Mouse (Mus musculus) midbrain, postnatal 0 days (tissue): ENCODE measurements at regions not wholly inside any gene's neighbourhood (a gene's known extent, or its start where the extent isn't known, plus 50 kb on each side); places are given as distances from the start of the nearest gene placed in this dataset.
A peak's percentile ranks its signal among the peaks of the same experiment; 100 is the strongest.
"Not testable (repeated sequence)": the region's sequence is repeated elsewhere in the genome, so short reads cannot be mapped to it uniquely, and the experiment has no call there.

ENCODE experiments used
- ATAC-seq: fragments of 200-750 bp; cut with Nextera tagmentation; 2 replicates; pipeline ENCODE4 v1.8.0; 2017; ENCODE audit warnings: moderate number of reproducible peaks, mild to moderate bottlenecking, moderate TSS enrichment, moderate library complexity; ENCODE audit not compliant: low FRiP score
- DNase-seq: peaks from one replicate; pipeline ENCODE4 v3.0.0-alpha.2; 2015; ENCODE audit warnings: low spot score
- H3K27ac ChIP-seq: fragments of 300-500 bp; sonication (generic); 2 replicates; pipeline ENCODE4 v1.5.1; 2014; ENCODE audit warnings: low read depth, mild to moderate bottlenecking, low read length, mixed read lengths
- H3K27me3 ChIP-seq: fragments of 300-500 bp; sonication (generic); 2 replicates; pipeline ENCODE4 v1.6.1; 2014; ENCODE audit warnings: low read length, control low read depth, mixed read lengths; ENCODE audit not compliant: insufficient read depth
- H3K36me3 ChIP-seq: fragments of 300-500 bp; sonication (generic); 2 replicates; pipeline ENCODE4 v1.6.1; 2014; ENCODE audit warnings: low read length, control low read depth, mixed read lengths; ENCODE audit not compliant: insufficient read depth
- H3K4me1 ChIP-seq: fragments of 300-500 bp; sonication (generic); 2 replicates; pipeline ENCODE4 v1.6.1; 2014; ENCODE audit warnings: mild to moderate bottlenecking, control low read depth, antibody characterized with exemption, low read length, mixed read lengths; ENCODE audit not compliant: insufficient read depth
- H3K4me2 ChIP-seq: fragments of 300-500 bp; sonication (generic); 2 replicates; pipeline ENCODE4 v1.6.1; 2014; ENCODE audit warnings: low read depth, mild to moderate bottlenecking, low read length, mixed read lengths; ENCODE audit not compliant: poor library complexity, severe bottlenecking
- H3K4me3 ChIP-seq: fragments of 300-500 bp; sonication (generic); 2 replicates; pipeline ENCODE4 v1.5.1; 2014; ENCODE audit warnings: low read depth, mild to moderate bottlenecking, low read length, moderate library complexity
- H3K9ac ChIP-seq: fragments of 300-500 bp; sonication (generic); replicated peaks from 2 replicates; pipeline ENCODE4 v1.6.1; 2014; ENCODE audit warnings: mild to moderate bottlenecking, low read length, moderate library complexity, mixed read lengths; ENCODE audit not compliant: poor library complexity, severe bottlenecking
- H3K9me3 ChIP-seq: fragments of 300-500 bp; sonication (generic); 2 replicates; pipeline ENCODE4 v1.6.1; 2016; ENCODE audit warnings: low read length, control low read depth
- CTCF ChIP-seq: IDR thresholded peaks from 2 replicates; pipeline ENCODE4 v1.5.1; 2016; ENCODE audit warnings: antibody characterized with exemption, mild to moderate bottlenecking
- WGBS: fragments of 180-500 bp; shearing (Covaris S2); extraction: QIAGEN DNeasy Blood & Tissue Kit; methylation state at CpG from one replicate; pipeline ENCODE4 v1.1.7; 2014; 5-methylcytosine and 5-hydroxymethylcytosine counted together

DNA sequence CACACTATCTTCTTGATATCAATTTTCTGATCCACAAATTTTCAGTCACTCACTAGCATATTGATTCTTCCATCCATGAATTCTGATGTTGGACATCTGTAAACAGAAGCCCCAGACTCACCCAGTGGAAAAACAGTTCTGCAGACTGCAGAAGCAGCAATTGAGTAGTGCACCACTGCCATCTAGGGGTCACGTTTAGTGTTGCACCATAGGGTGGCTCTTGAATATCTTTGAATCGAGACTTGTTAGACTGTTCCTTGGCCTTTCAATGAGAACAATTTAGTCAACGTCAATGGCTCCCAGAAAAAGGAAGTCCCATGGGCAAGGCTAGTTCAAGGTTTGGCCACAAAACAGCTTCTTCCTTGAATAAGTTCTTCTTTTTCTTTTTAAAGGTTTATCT is 828.1 kb downstream of the Gm10330 start:
- not testable (repeated sequence) for DNase-seq, H3K9ac ChIP-seq, H3K27ac ChIP-seq, H3K4me1 ChIP-seq, H3K4me2 ChIP-seq, H3K4me3 ChIP-seq, H3K36me3 ChIP-seq, ATAC-seq, H3K9me3 ChIP-seq, H3K27me3 ChIP-seq
- 54% methylated on average over 3 of the region's 3 CpGs for WGBS
- TF ChIP-seq CTCF, result 0 out of 2 replicates have a peak, but pooled peaks have one; percentile 7

GRCm38 (mm10) chr12:22906156-22906555 is 873.9 kb downstream of the Gm10330 start:
- not testable (repeated sequence) for ATAC-seq
- WGBS, result 1% methylated on average over 40 of the region's 53 CpGs

More at GRCm38 (mm10) chr12:22906156-22906555, 873.9 kb downstream of the Gm10330 start:
- H3K27me3 ChIP-seq, H3K4me1 ChIP-seq, H3K36me3 ChIP-seq, H3K9me3 ChIP-seq: not testable (repeated sequence)
- Histone ChIP-seq H3K9ac (peak overlapping the region; percentile 39; the same call in 1 of the 2 replicates), H3K27ac (peak overlapping the region; percentile 12; the same call in 1 of the 2 replicates), H3K4me2 (peak overlapping the region; percentile 39), H3K4me3 (peak overlapping the region; percentile 44)
- peak; percentile 26 for DNase-seq
